Mouse (Mus musculus): ENCODE measurements around the gene Gm33543. TPM values are rescaled to one million over a fixed set of nuclear protein-coding genes. Genes with fewer than 3 reads are reported as not detected.

Gene Gm33543
- polyA plus RNA-seq, 1 experiment from 2014 or later: not detected

- Histone ChIP-seq H3K9ac (no peak overlapping the region), H3K27ac (replicated peaks) (no peak overlapping the region), H3K4me2 (no peak overlapping the region), H3K9me3 (no peaks in the 10 kb centered on the region), H3K4me3 (no peak overlapping the region), H3K4me1 (peaks cover 19% of the 10 kb centered on the region), H3K27me3 (replicated peaks) (no peaks in the 10 kb centered on the region), H3K36me3 (no peaks in the 10 kb centered on the region)
- 59% methylated on average over 3 of the region's 3 CpGs for WGBS
- ATAC-seq (ENCODE audit: extremely low read depth, insufficient number of reproducible peaks, low FRiP score, low TSS enrichment): no peak
These were observed 19.9 kb upstream of the Gm33543 start for GRCm38 (mm10) chr10:95862664-95863063.

DNA sequence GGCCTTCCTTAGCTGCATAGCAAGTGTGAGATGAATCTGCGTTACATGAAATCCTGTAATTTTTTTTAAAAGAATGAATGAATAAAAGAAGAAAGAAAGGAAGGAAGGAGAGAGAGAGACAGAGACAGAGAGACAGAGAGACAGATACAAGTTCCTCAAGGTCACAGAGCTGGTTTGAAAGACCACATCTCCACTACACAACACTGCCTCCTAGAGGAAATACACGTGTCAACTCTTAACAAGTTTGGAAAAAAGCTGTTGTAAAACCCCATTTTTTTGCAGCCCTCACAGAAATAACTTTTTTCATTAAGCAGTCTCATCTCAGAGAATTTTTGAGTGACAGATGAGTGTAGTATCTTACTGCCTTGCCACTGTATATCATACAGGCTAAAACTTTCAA, 15.4 kb upstream of the Gm33543 start:
- no peak for ATAC-seq (ENCODE audit: extremely low read depth, insufficient number of reproducible peaks, low FRiP score, low TSS enrichment)
- WGBS: 27% methylated on average over 2 of the region's 2 CpGs
- no peak overlapping the region for H3K4me3 ChIP-seq
- H3K27me3 ChIP-seq (replicated peaks): no peaks in the 10 kb centered on the region
- H3K9me3 ChIP-seq: no peaks in the 10 kb centered on the region
- H3K36me3 ChIP-seq: no peaks in the 10 kb centered on the region
- no peak overlapping the region for H3K27ac ChIP-seq (replicated peaks)
- H3K9ac ChIP-seq: no peak overlapping the region
- no peak overlapping the region for H3K4me2 ChIP-seq
- H3K4me1 ChIP-seq: peaks cover 4% of the 10 kb centered on the region; the same call in 1 of the 2 replicates

DNA sequence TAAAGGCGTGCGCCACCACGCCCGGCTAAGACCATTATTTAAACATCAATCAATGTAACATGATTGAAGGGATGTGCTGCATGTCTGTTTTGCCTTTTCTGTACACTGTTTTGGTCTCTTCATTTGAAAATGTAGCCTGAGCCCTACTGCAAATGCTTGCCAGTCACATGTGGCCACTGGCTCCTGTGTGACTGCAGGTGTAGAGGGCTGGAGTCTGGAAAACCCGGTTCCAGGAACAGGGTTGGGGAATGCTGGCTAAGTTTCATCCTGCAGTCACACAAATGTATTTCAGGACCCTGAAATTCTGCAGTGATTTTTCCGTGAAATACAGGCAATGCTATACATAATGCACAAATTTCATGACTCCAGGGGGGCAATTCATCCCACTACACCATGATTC, 12.7 kb upstream of the Gm33543 start:
- H3K27me3 ChIP-seq (replicated peaks): no peaks in the 10 kb centered on the region
- H3K4me3 ChIP-seq: no peak overlapping the region
- no peaks in the 10 kb centered on the region for H3K36me3 ChIP-seq
- no peak overlapping the region for H3K4me2 ChIP-seq
- no peak for ATAC-seq (ENCODE audit: extremely low read depth, insufficient number of reproducible peaks, low FRiP score, low TSS enrichment)
- peaks cover 4% of the 10 kb centered on the region; the same call in 1 of the 2 replicates for H3K4me1 ChIP-seq
- no peak overlapping the region for H3K9ac ChIP-seq
- 89% methylated on average over 6 of the region's 6 CpGs for WGBS
- H3K27ac ChIP-seq (replicated peaks): no peak overlapping the region
- H3K9me3 ChIP-seq: no peaks in the 10 kb centered on the region

GRCm38 (mm10) chr10:95850504-95850903, 7.8 kb upstream of the Gm33543 start:
- 56% methylated on average over 3 of the region's 3 CpGs for WGBS
- H3K36me3 ChIP-seq: no peaks in the 10 kb centered on the region
- no peaks in the 10 kb centered on the region for H3K27me3 ChIP-seq (replicated peaks)
- H3K4me2 ChIP-seq: no peak overlapping the region
- H3K9ac ChIP-seq: no peak overlapping the region
- no peak overlapping the region for H3K27ac ChIP-seq (replicated peaks)
- no peaks in the 10 kb centered on the region for H3K4me1 ChIP-seq
- H3K4me3 ChIP-seq: no peak overlapping the region
- ATAC-seq (ENCODE audit: extremely low read depth, insufficient number of reproducible peaks, low FRiP score, low TSS enrichment): no peak
- H3K9me3 ChIP-seq: no peaks in the 10 kb centered on the region

- Histone ChIP-seq H3K4me2 (no peak overlapping the region), H3K27me3 (replicated peaks) (no peaks in the 10 kb centered on the region), H3K36me3 (no peaks in the 10 kb centered on the region), H3K4me1 (no peaks in the 10 kb centered on the region), H3K27ac (replicated peaks) (no peak overlapping the region), H3K9me3 (no peaks in the 10 kb centered on the region), H3K9ac (no peak overlapping the region), H3K4me3 (no peak overlapping the region)
- 74% methylated on average over 3 of the region's 3 CpGs for WGBS
- no peak for ATAC-seq (ENCODE audit: extremely low read depth, insufficient number of reproducible peaks, low FRiP score, low TSS enrichment)
These were observed 4.0 kb upstream of the Gm33543 start for GRCm38 (mm10) chr10:95846739-95847138.

DNA sequence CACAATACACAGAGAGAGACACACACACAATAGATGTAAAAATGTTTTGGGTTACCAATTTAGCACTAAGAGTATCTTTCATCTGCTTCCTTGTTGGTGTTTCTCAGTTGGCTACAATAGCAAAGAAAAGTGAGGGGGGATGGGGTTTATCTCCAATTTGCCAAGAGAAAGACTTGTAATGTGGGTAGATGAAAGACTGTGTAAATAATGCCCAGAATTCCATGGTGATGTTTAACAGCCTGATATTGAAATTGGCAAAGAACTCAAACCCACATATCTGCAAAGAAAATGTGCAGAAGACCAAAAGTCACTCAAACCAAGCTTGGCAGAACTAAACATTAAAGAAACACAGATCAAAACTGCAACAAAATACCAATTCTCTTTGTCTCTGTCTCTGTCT, 3.6 kb upstream of the Gm33543 start:
- no peak for ATAC-seq (ENCODE audit: extremely low read depth, insufficient number of reproducible peaks, low FRiP score, low TSS enrichment)
- Histone ChIP-seq H3K36me3 (no peaks in the 10 kb centered on the region), H3K4me1 (no peaks in the 10 kb centered on the region), H3K9me3 (no peaks in the 10 kb centered on the region), H3K4me3 (no peak overlapping the region), H3K4me2 (no peak overlapping the region), H3K27me3 (replicated peaks) (no peaks in the 10 kb centered on the region), H3K27ac (replicated peaks) (no peak overlapping the region), H3K9ac (no peak overlapping the region)

GRCm38 (mm10) chr10:95843878-95844277, 1.1 kb upstream of the Gm33543 start:
- H3K4me2 ChIP-seq: no peak overlapping the region
- ATAC-seq (ENCODE audit: extremely low read depth, insufficient number of reproducible peaks, low FRiP score, low TSS enrichment): no peak
- no peaks in the 10 kb centered on the region for H3K36me3 ChIP-seq
- no peak overlapping the region for H3K4me3 ChIP-seq
- H3K9me3 ChIP-seq: no peaks in the 10 kb centered on the region
- H3K27me3 ChIP-seq (replicated peaks): 0 out of 2 replicates have a peak, but pooled peaks cover 1% of the 10 kb centered on the region
- WGBS: 85% methylated on average over 1 of the region's 1 CpGs
- H3K4me1 ChIP-seq: peaks cover 6% of the 10 kb centered on the region
- H3K9ac ChIP-seq: no peak overlapping the region
- no peak overlapping the region for H3K27ac ChIP-seq (replicated peaks)

GRCm38 (mm10) chr10:95841241-95841640, 1.5 kb downstream of the Gm33543 start:
- H3K4me1 ChIP-seq: peaks cover 6% of the 10 kb centered on the region
- no peak overlapping the region for H3K4me2 ChIP-seq
- H3K27me3 ChIP-seq (replicated peaks): peaks cover 11% of the 10 kb centered on the region; the same call in 1 of the 2 replicates
- H3K36me3 ChIP-seq: no peaks in the 10 kb centered on the region
- H3K27ac ChIP-seq (replicated peaks): no peak overlapping the region
- H3K4me3 ChIP-seq: no peak overlapping the region
- 86% methylated on average over 3 of the region's 3 CpGs for WGBS
- no peaks in the 10 kb centered on the region for H3K9me3 ChIP-seq
- ATAC-seq (ENCODE audit: extremely low read depth, insufficient number of reproducible peaks, low FRiP score, low TSS enrichment): no peak
- no peak overlapping the region for H3K9ac ChIP-seq

DNA sequence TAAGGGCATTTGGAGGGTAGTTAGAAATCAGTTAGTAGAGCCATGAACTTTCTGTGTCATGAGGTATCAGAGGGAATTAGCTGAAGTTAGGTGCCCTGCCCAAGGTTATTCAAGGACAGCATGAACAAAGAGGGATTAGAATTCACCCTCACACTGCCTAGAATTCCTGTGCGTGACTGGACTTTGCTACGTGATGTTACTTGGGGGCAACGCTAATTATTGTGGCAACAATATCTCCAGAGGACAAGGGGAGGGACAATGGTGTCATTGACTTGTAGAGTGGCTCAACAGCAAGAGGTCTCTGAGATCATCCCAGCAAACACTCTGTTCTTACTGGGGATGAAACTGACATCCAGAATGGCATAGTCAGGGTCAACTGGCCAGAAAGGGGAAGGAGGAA, 2.9 kb downstream of the Gm33543 start:
- H3K4me3 ChIP-seq: no peak overlapping the region
- H3K9ac ChIP-seq: no peak overlapping the region
- H3K27ac ChIP-seq (replicated peaks): no peak overlapping the region
- H3K36me3 ChIP-seq: no peaks in the 10 kb centered on the region
- ATAC-seq (ENCODE audit: extremely low read depth, insufficient number of reproducible peaks, low FRiP score, low TSS enrichment): no peak
- no peaks in the 10 kb centered on the region for H3K9me3 ChIP-seq
- H3K4me1 ChIP-seq: peaks cover 6% of the 10 kb centered on the region
- no peak overlapping the region for H3K4me2 ChIP-seq
- 55% methylated on average over 3 of the region's 3 CpGs for WGBS
- H3K27me3 ChIP-seq (replicated peaks): peaks cover 12% of the 10 kb centered on the region; the same call in 1 of the 2 replicates

DNA sequence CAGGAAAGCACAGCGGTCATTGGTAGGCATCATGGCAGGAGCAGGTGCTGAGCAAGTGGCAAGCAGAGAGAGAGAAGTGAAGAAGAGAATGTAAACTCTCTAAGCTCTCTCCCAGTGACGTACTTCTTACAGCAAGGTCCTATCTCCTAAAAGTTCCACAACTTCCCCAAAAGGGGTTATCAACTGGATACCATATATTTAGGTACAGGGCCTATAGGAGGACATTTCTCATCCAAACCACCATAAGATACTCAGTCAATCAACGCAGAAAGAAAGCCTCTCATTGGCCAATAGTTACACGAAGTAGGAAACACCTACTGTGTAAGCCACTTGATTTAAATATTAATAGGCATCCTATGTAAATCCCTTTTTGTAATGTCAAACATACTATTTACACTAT, 3.7 kb downstream of the Gm33543 start:
- H3K4me3 ChIP-seq: no peak overlapping the region
- no peak for ATAC-seq (ENCODE audit: extremely low read depth, insufficient number of reproducible peaks, low FRiP score, low TSS enrichment)
- no peak overlapping the region for H3K27ac ChIP-seq (replicated peaks)
- WGBS: 83% methylated on average over 4 of the region's 4 CpGs
- H3K9ac ChIP-seq: no peak overlapping the region
- no peaks in the 10 kb centered on the region for H3K36me3 ChIP-seq
- H3K9me3 ChIP-seq: no peaks in the 10 kb centered on the region
- H3K27me3 ChIP-seq (replicated peaks): peaks cover 12% of the 10 kb centered on the region; the same call in 1 of the 2 replicates
- no peak overlapping the region for H3K4me2 ChIP-seq
- peaks cover 6% of the 10 kb centered on the region for H3K4me1 ChIP-seq

- no peak overlapping the region for H3K27ac ChIP-seq (replicated peaks)
- peaks cover 12% of the 10 kb centered on the region; the same call in 1 of the 2 replicates for H3K27me3 ChIP-seq (replicated peaks)
- no peaks in the 10 kb centered on the region for H3K36me3 ChIP-seq
- peaks cover 6% of the 10 kb centered on the region for H3K4me1 ChIP-seq
- 75% methylated on average over 9 of the region's 9 CpGs for WGBS
- H3K9ac ChIP-seq: no peak overlapping the region
- no peak overlapping the region for H3K4me2 ChIP-seq
- no peaks in the 10 kb centered on the region for H3K9me3 ChIP-seq
- no peak for ATAC-seq (ENCODE audit: extremely low read depth, insufficient number of reproducible peaks, low FRiP score, low TSS enrichment)
- H3K4me3 ChIP-seq: no peak overlapping the region
These were observed 6.0 kb downstream of the Gm33543 start for GRCm38 (mm10) chr10:95836530-95837264.

- 11% methylated on average over 5 of the region's 5 CpGs for WGBS
- Histone ChIP-seq H3K36me3 (no peaks in the 10 kb centered on the region), H3K27me3 (replicated peaks) (peaks cover 3% of the 10 kb centered on the region; the same call in 1 of the 2 replicates), H3K9ac (no peak overlapping the region), H3K4me3 (no peak overlapping the region), H3K9me3 (no peaks in the 10 kb centered on the region), H3K4me2 (no peak overlapping the region), H3K4me1 (peaks cover 26% of the 10 kb centered on the region), H3K27ac (replicated peaks) (peak overlapping the region; percentile 46)
- ATAC-seq (ENCODE audit: extremely low read depth, insufficient number of reproducible peaks, low FRiP score, low TSS enrichment): no peak
These were observed 11.8 kb downstream of the Gm33543 start for GRCm38 (mm10) chr10:95830891-95831290.
